Mouse (Mus musculus) CH12.LX (cell line): ENCODE results near the gene Clec2l. TPM values are rescaled to one million over a fixed set of nuclear protein-coding genes. Genes with fewer than 3 reads are reported as not detected.

Experiments
- DNase-seq: peaks from one replicate; pipeline ENCODE4 v3.0.0-alpha.2; 2013; ENCODE audit errors: extremely low read depth
- H3K27ac ChIP-seq: 2 replicates; pipeline ENCODE4 v1.5.1; 2012; ENCODE audit warnings: low read depth, mild to moderate bottlenecking, control low read depth, moderate library complexity; ENCODE audit not compliant: insufficient read depth
- H3K27me3 ChIP-seq: replicated peaks from 2 replicates; pipeline ENCODE3; 2012; ENCODE audit warnings: inconsistent platforms
- H3K36me3 ChIP-seq, 2 experiments: replicated peaks in 1 of 2; 2 replicates each; pipeline versions ENCODE3 to v1.6.1; 2012; ENCODE audit warnings: inconsistent platforms in 1 of 2, low read length in 1 of 2, mild to moderate bottlenecking in 1 of 2, mixed read lengths in 1 of 2, moderate library complexity in 1 of 2; ENCODE audit not compliant: control insufficient read depth in 1 of 2, insufficient read depth in 1 of 2
- H3K4me1 ChIP-seq, 2 experiments: 2 replicates each; pipeline ENCODE4 v1.6.1; 2012; ENCODE audit warnings: inconsistent platforms in 1 of 2, moderate library complexity in 1 of 2; ENCODE audit not compliant: insufficient read depth in 2 of 2, control insufficient read depth in 1 of 2
- H3K4me2 ChIP-seq: 2 replicates; pipeline ENCODE4 v1.6.1; 2012; ENCODE audit warnings: low read depth, mild to moderate bottlenecking, control low read depth; ENCODE audit not compliant: poor library complexity, insufficient read depth, severe bottlenecking
- H3K4me3 ChIP-seq, 3 experiments: fragments of 150-350 bp in 1 of 3; sonication (generic) in 1 of 3; replicated peaks in 1 of 3; 2 replicates each; pipeline versions ENCODE3 to v1.5.1; 2011 to 2012; ENCODE audit warnings: low read depth in 2 of 3, low read length in 2 of 3, mild to moderate bottlenecking in 2 of 3, moderate library complexity in 2 of 3, control low read depth in 1 of 3, improper control_type of control experiment in 1 of 3, inconsistent platforms in 1 of 3, mixed read lengths in 1 of 3; ENCODE audit not compliant: poor library complexity in 1 of 3
- H3K79me2 ChIP-seq: replicated peaks from 2 replicates; pipeline ENCODE4 v1.6.1; 2012; ENCODE audit warnings: mild to moderate bottlenecking, moderate library complexity; ENCODE audit not compliant: control insufficient read depth, poor library complexity, insufficient read depth, severe bottlenecking; ENCODE audit errors: extremely low read depth
- H3K9ac ChIP-seq: 2 replicates; pipeline ENCODE4 v1.6.1; 2012; ENCODE audit warnings: low read depth, mild to moderate bottlenecking, control low read depth, moderate library complexity; ENCODE audit not compliant: insufficient read depth
- H3K9me3 ChIP-seq: replicated peaks from 2 replicates; pipeline ENCODE3; 2012; ENCODE audit warnings: low read length, inconsistent platforms, mixed read lengths
- ELF1 ChIP-seq: IDR thresholded peaks from 2 replicates; pipeline ENCODE4 v1.6.1; 2014; ENCODE audit warnings: low read depth, mild to moderate bottlenecking, inconsistent platforms, low read length, improper control_type of control experiment
- EP300 ChIP-seq: IDR thresholded peaks from 2 replicates; pipeline ENCODE4 v1.6.1; 2011; ENCODE audit warnings: low read length, improper control_type of control experiment
- ETS1 ChIP-seq: conservative IDR thresholded peaks from 2 replicates; pipeline ENCODE4 v1.6.1; 2012; ENCODE audit warnings: low read depth, mild to moderate bottlenecking, inconsistent platforms, low read length, improper control_type of control experiment, moderate library complexity
- HCFC1 ChIP-seq: IDR thresholded peaks from 2 replicates; pipeline ENCODE4 v1.6.1; 2012; ENCODE audit warnings: low read depth, mild to moderate bottlenecking, inconsistent platforms, low read length, improper control_type of control experiment
- JUN ChIP-seq: IDR thresholded peaks from 2 replicates; pipeline ENCODE4 v1.6.1; 2011; ENCODE audit warnings: low read depth, mild to moderate bottlenecking, low read length, improper control_type of control experiment, moderate library complexity; ENCODE audit not compliant: insufficient read depth
- KAT2A ChIP-seq: IDR thresholded peaks from 2 replicates; pipeline ENCODE4 v1.6.1; 2012; ENCODE audit warnings: low read length, improper control_type of control experiment, inconsistent platforms; ENCODE audit not compliant: insufficient replicate concordance
- PAX5 ChIP-seq: IDR thresholded peaks from 2 replicates; pipeline ENCODE4 v1.6.1; 2012; ENCODE audit warnings: low read length, inconsistent platforms, mixed read lengths
- POLR2A ChIP-seq: IDR thresholded peaks from 2 replicates; pipeline ENCODE4 v1.6.1; 2011; ENCODE audit warnings: low read depth, mild to moderate bottlenecking, improper control_type of control experiment, low read length
- RAD21 ChIP-seq: IDR thresholded peaks from 2 replicates; pipeline ENCODE4 v1.6.1; 2011; ENCODE audit warnings: low read depth, mild to moderate bottlenecking, low read length, improper control_type of control experiment, moderate library complexity
- SIN3A ChIP-seq: IDR thresholded peaks from 2 replicates; pipeline ENCODE4 v1.6.1; 2012; ENCODE audit warnings: low read length, improper control_type of control experiment, inconsistent platforms
- TBP ChIP-seq: conservative IDR thresholded peaks from 2 replicates; pipeline ENCODE4 v1.6.1; 2011; ENCODE audit warnings: low read depth, low read length, improper control_type of control experiment
- TCF12 ChIP-seq: IDR thresholded peaks from 2 replicates; pipeline ENCODE4 v1.6.1; 2014; ENCODE audit warnings: low read depth, mild to moderate bottlenecking, inconsistent platforms, low read length, improper control_type of control experiment
- UBTF ChIP-seq: IDR thresholded peaks from 2 replicates; pipeline ENCODE4 v1.6.1; 2012; ENCODE audit warnings: low read depth, mild to moderate bottlenecking, inconsistent platforms, low read length, improper control_type of control experiment, moderate library complexity
- ZC3H11A ChIP-seq: IDR thresholded peaks from 2 replicates; pipeline ENCODE4 v1.6.1; 2012; ENCODE audit warnings: low read depth, mild to moderate bottlenecking, inconsistent platforms, low read length, improper control_type of control experiment
- ZKSCAN1 ChIP-seq: IDR thresholded peaks from 2 replicates; pipeline ENCODE4 v1.6.1; 2012; ENCODE audit warnings: low read depth, inconsistent platforms, low read length, improper control_type of control experiment, borderline replicate concordance
- ZNF384 ChIP-seq: IDR thresholded peaks from 2 replicates; pipeline ENCODE4 v1.6.1; 2012; ENCODE audit warnings: low read depth, low read length, improper control_type of control experiment, inconsistent platforms
- dilution Hi-C: fragments of 300-500 bp; cut with MboI; formaldehyde crosslinking; loops from 2 replicates; pipeline ENCODE4 v1.14.3; 2020; ENCODE audit warnings: low sequenced_read_pairs; ENCODE audit not compliant: extremely low pct_unique_long_range_greater_than_20kb, extremely low pct_ligation_motif_present
- in situ Hi-C: fragments of 300-500 bp; cut with MboI; formaldehyde crosslinking; loops from 3 replicates; pipeline ENCODE4 v1.14.3; 2019; ENCODE audit warnings: low sequenced_read_pairs, low pct_ligation_motif_present, low pct_unique_long_range_greater_than_20kb, mixed read lengths
- polyA plus RNA-seq: library from polyadenylated mRNA; unstranded; fragments of >175 nt; gene quantifications from 2 replicates; pipeline ENCODE4 v1.2.1, GENCODE M21; 2012; ENCODE audit warnings: low read depth; ENCODE audit not compliant: insufficient read length
- total RNA-seq, 2 experiments: library from RNA; depleted of rRNA; stranded (reverse); fragments of 300-350 nt in 1 of 2; fragments of >200 nt in 1 of 2; gene quantifications; 2 replicates each; pipeline ENCODE4 v1.2.3; 2012 to 2014

Gene Clec2l
- total and polyA plus RNA-seq, 3 experiments: 0.17 to 0.26 (median 0.21) TPM

GRCm38 (mm10) chr6:38696570-38696969, 33.7 kb downstream of the Clec2l start:
- H3K27me3 ChIP-seq: no peaks in the 10 kb centered on the region
- no peak overlapping the region for H3K9ac ChIP-seq
- H3K9me3 ChIP-seq: no peaks in the 10 kb centered on the region
- dilution Hi-C loops (no loop called here), in situ Hi-C loops (loop anchor here (5.0 kb wide), 1 partner anchor 49 kb away; no protein-coding TSS in a partner anchor)
- H3K27ac ChIP-seq: no peak overlapping the region
- no peak for DNase-seq
- peaks cover 4 to 30% of the 10 kb centered on the region in 2 experiments for H3K36me3 ChIP-seq
- TF ChIP-seq SIN3A: no peak
- TF ChIP-seq HCFC1: no peak
- TF ChIP-seq, all 38 proteins: peak for 0
- Histone ChIP-seq H3K4me2 (no peak overlapping the region), H3K79me2 (no peaks in the 10 kb centered on the region), H3K4me3 (no peak overlapping the region), H3K4me1 (peaks cover 0 to 16% of the 10 kb centered on the region in 2 experiments; a peak in 3 of 4 replicates)

GRCm38 (mm10) chr6:38698233-38698889, 35.5 kb downstream of the Clec2l start:
- no peaks in the 10 kb centered on the region for H3K9me3 ChIP-seq
- peaks cover 0 to 5% of the 10 kb centered on the region in 2 experiments; a peak in 3 of 4 replicates for H3K4me1 ChIP-seq
- in situ Hi-C loops: loop anchor here (5.0 kb wide), 1 partner anchor 51 kb away; no protein-coding TSS in a partner anchor
- H3K9ac ChIP-seq: no peak overlapping the region
- no peaks in the 10 kb centered on the region for H3K79me2 ChIP-seq
- TF ChIP-seq ZNF384 (no peak), ELF1 (no peak), POLR2A (no peak), SIN3A (no peak), PAX5 (no peak), ZKSCAN1 (no peak), KAT2A (no peak), UBTF (no peak), ZC3H11A (no peak), EP300 (no peak), TBP (no peak), HCFC1 (no peak), TCF12 (no peak), ETS1 (no peak), RAD21 (no peak), JUN (no peak)
- no peak overlapping the region for H3K4me2 ChIP-seq
- H3K27me3 ChIP-seq: no peaks in the 10 kb centered on the region
- dilution Hi-C loops: no loop called here
- no peak overlapping the region for H3K4me3 ChIP-seq
- peaks cover 4 to 41% of the 10 kb centered on the region in 2 experiments for H3K36me3 ChIP-seq
- H3K27ac ChIP-seq: no peak overlapping the region
- no peak for DNase-seq
